Mouse (Mus musculus): ENCODE data around the gene Sec24b.

Sec24b gene

DNA sequence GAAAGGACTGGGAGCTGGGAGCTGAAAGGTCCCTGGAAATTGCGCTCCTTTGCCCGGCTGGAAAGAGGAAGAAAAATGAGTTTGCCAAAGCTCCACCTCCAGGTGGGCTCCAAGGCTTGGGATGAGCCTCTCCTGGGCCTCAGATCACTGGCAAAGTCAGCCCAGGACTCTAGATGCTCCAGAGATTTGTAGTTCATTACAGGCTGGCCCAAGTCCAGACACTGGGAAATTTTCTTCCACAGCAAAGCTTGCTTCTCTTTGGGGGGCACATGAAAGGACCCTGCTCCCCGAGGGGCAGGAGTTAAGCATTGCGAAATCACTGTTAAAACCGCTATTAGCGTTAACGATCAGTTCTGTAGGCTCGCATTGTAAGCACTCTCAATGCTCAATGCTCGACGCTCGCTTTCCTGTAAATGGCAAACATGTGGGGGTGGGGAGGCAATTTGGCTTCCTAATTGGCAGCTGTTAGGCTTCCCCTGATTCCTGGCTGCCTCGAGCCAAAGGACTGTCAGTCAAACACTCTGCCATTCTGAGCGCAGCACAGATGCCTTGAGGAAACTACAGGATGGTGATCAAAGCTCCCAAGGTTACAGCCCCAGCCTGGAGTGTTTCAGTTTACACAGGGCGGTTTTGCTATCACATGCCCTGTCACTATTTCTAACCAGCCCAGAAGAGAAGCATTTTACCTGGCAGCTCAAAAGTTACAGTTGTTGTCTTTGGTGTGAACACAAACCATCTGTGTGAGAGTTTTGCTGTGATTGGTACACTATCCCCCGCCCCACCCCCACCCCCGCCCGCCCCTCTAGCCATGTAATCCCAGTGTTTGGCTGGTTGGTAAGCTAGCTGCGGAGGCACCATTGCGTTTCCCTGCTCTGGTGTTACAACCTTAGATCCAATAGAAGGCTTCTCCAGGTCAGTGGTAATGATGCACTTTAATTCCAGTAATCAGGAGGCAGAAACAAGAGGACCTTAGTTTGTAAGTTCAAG, 90.5 kb downstream of the Sec24b start:
- DNase-seq (ENCODE audit: low spot score): peak; percentile 68

- peak; percentile 47 for DNase-seq (ENCODE audit: low spot score)
Measured at GRCm38 (mm10) chr3:129969432-129970395, 91.6 kb downstream of the Sec24b start, which contains the start of gene Mcub. TSS of gene Mcub (minus strand) at chr3:129970206.

GRCm38 (mm10) chr3:129969031-129969430, 92.3 kb downstream of the Sec24b start:
- no peak for DNase-seq (ENCODE audit: low spot score)

DNA sequence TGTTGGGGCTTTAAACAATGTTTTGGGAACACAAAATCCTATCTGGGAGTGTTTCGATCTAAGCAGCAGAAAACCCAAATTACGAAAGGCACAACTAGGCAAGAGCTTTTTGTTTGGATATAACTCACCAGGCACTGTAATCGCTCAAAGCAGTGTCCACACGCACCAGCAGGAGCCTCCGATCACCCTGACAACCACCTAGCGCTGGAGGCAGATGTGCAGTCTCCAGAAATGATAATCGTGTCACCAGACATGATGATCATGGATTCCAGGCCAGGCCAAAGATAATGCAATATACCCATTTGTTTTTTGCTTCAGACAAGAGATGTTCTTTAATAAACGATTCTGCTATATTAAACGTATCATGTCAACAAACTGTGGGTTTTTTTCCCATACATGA, 93.5 kb downstream of the Sec24b start:
- no peak for DNase-seq (ENCODE audit: low spot score)

DNA sequence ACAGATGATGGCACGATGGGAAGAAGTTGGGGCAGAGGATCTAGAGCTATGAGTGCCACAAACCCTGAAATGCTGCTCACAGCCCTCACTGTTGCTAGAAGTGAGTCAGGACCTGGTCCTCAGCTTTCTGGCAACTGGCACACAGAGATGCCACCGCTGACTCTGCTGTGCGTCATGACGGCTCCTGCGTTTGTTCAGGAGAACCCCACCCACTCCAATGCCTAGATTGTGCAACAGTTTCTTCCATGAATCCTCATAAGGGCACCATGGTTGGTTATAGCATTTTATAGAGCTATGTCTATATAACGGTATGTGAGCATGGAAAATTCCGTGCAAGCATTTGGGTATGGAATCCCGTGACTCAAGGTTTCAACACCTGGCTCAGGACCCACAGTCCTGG, 96.7 kb downstream of the Sec24b start:
- DNase-seq (ENCODE audit: low spot score): no peak

GRCm38 (mm10) chr3:129962533-129962932, 98.8 kb downstream of the Sec24b start:
- no peak for DNase-seq (ENCODE audit: low spot score)

GRCm38 (mm10) chr3:129953296-129953695, 108.1 kb downstream of the Sec24b start:
- no peak for DNase-seq (ENCODE audit: low spot score)

DNA sequence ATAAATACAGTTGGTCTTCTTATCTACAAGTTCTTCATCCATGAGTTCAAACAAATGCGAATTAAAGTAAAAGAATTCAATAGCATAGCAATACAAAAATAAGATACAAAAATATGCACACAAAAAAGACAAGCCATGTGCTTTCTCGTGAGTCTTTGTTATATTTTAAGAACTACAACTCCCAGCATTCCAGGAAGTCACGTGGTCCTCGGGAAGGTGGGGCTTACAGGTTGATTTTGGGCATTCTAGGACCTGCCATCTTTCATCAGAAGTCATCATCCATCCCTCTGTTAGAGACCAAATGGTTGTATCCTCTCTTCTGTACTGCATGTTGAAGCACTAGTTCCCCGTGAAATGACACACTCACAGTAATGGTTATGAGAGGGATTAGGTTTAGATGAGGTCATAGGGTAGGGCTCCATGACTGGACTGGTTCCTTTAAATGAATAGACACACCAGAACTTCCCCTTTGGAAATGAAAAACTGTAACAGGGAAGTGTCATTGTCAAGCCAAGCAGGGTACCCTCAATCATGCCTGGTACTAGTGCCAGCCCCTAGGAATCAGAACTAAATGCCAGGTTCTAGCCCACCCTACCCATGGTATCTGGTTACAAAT, 112.1 kb downstream of the Sec24b start:
- DNase-seq (ENCODE audit: low spot score): no peak

- no peak for DNase-seq (ENCODE audit: low spot score)
Measured at GRCm38 (mm10) chr3:129948359-129948758, 113.0 kb downstream of the Sec24b start.

GRCm38 (mm10) chr3:129946217-129946914, 115.0 kb downstream of the Sec24b start:
- no peak for DNase-seq (ENCODE audit: low spot score)

DNA sequence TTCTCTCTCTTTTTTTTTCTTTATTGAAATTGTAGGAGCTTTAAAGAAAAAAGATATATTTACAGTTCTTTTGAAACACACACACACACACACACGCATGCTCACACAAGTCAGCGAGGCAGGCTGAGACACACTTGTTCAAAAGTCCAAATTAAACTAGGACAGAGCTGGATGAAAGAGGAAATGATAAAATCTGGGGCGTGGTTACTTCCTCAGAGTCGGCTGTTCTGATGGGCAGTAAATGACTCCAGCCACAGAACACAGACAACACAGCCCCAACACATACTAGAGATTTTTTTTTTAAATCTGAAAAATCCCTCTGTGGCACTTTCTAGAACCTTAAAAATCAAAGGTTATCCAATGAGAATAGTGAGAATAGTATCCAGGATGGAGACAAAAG, 117.5 kb downstream of the Sec24b start:
- DNase-seq (ENCODE audit: low spot score): no peak

DNA sequence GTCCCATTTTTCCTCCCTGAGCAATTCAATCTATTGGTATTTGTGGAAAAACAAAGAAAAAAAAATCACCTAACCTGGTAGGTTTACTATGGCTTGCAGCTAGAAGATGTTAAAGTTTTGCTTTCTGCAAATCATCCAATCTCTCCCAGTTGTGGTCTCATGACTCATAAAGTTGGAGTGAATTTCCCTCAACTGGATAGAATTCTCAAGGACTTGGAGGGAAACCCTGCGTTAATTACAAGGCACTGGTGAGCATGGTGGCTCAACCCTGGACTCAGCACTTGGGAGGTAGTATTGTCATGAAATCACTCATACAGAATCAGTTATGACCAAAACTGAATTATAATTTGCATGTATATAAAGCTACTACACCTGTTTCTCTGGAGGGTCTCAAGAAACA, 120.1 kb downstream of the Sec24b start:
- no peak for DNase-seq (ENCODE audit: low spot score)

GRCm38 (mm10) chr3:129940780-129941179, 120.6 kb downstream of the Sec24b start:
- DNase-seq (ENCODE audit: low spot score): no peak

DNA sequence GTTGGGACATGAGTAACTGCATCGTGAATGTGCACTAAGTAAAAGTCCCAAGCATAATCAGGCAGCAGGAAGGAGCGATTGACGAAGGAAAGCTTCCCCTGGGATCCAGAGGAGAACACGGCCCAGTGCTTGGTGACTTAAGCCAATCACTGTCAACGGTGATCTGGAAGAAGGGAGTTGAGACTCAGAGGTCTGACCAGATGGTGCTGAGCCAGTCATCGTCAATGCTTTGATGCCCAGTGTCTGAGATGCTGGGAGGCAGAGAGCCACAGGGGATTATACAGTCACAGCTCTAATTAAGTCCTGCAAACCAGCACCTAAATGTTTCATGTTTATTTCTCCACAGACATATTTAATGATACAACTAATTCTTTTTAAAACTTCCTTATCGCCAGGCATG, 122.3 kb downstream of the Sec24b start:
- no peak for DNase-seq (ENCODE audit: low spot score)

- no peak for DNase-seq (ENCODE audit: low spot score)
Measured at GRCm38 (mm10) chr3:129937848-129938247, 123.5 kb downstream of the Sec24b start.

DNA sequence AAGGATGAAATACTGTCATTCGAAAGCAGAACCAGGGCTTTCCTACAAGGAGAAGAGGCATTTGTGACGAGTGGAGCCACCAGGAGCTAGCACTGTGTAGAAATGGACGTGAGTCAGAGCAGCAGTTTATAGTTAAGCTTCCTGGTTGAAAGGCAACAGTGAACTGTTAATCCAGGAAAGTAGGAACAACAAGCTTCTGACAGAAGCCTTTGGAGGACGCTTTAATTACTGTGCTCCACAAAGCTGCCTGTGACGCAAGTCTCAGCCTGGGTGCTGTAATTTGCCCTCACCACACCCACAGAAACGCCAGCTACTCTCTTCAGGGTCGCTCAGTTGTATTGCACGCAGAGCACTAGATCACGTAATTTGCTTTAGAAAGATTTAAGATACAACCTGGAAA, 124.8 kb downstream of the Sec24b start:
- no peak for DNase-seq (ENCODE audit: low spot score)
